Mouse (Mus musculus) cerebellum, adult 9-10 months (tissue): ENCODE measurements around the gene Itih2.

Source experiments
- DNase-seq: peaks from one replicate; pipeline ENCODE4 v3.0.0; 2022

Itih2 gene

GRCm38 (mm10) chr2:10131296-10131695 lies at the start of gene Itih2:
Itih2 (minus strand) TSS chr2:10131396.
- DNase-seq = no peak

GRCm38 (mm10) chr2:10169991-10170390 lies 38.8 kb upstream of the Itih2 start:
- no peak for DNase-seq

- no peak for DNase-seq
Measured at GRCm38 (mm10) chr2:10168016-10168415, 36.8 kb upstream of the Itih2 start.

GRCm38 (mm10) chr2:10167283-10167682 lies 36.1 kb upstream of the Itih2 start:
- DNase-seq = no peak

- DNase-seq = no peak
Measured at GRCm38 (mm10) chr2:10166635-10167034, 35.4 kb upstream of the Itih2 start.

GRCm38 (mm10) chr2:10162011-10162410 lies 30.8 kb upstream of the Itih2 start:
- DNase-seq = no peak

- DNase-seq = no peak
Measured at GRCm38 (mm10) chr2:10157184-10157583, 26.0 kb upstream of the Itih2 start.

GRCm38 (mm10) chr2:10153201-10154075 lies 22.2 kb upstream of the Itih2 start, which contains the start of gene Itih5:
Itih5 (plus strand) TSS chr2:10153571.
- DNase-seq = no peak

GRCm38 (mm10) chr2:10152590-10152989 lies 21.4 kb upstream of the Itih2 start:
- DNase-seq = no peak

- DNase-seq = no peak
Measured at GRCm38 (mm10) chr2:10147176-10147575, 16.0 kb upstream of the Itih2 start.

GRCm38 (mm10) chr2:10145514-10145913 lies 14.3 kb upstream of the Itih2 start:
- DNase-seq = no peak

GRCm38 (mm10) chr2:10142472-10143454 lies 11.6 kb upstream of the Itih2 start:
- DNase-seq = peak; percentile 50

GRCm38 (mm10) chr2:10140456-10140855 lies 9.3 kb upstream of the Itih2 start:
- DNase-seq = peak; percentile 12

GRCm38 (mm10) chr2:10137320-10137719 lies 6.1 kb upstream of the Itih2 start:
- no peak for DNase-seq

GRCm38 (mm10) chr2:10133941-10134340 lies 2.7 kb upstream of the Itih2 start:
- DNase-seq = no peak

GRCm38 (mm10) chr2:10132128-10132527 lies 932 bp upstream of the Itih2 start:
- DNase-seq = no peak

- no peak for DNase-seq
Measured at GRCm38 (mm10) chr2:10130341-10130990, 730 bp downstream of the Itih2 start.

GRCm38 (mm10) chr2:10128571-10128970 lies 2.6 kb downstream of the Itih2 start:
- no peak for DNase-seq

GRCm38 (mm10) chr2:10127471-10127870 lies 3.7 kb downstream of the Itih2 start:
- DNase-seq = no peak

- DNase-seq = no peak
Measured at GRCm38 (mm10) chr2:10126122-10126521, 5.1 kb downstream of the Itih2 start.

- DNase-seq = no peak
Measured at GRCm38 (mm10) chr2:10121826-10122225, 9.4 kb downstream of the Itih2 start.

GRCm38 (mm10) chr2:10119276-10119675 lies 11.9 kb downstream of the Itih2 start:
- no peak for DNase-seq

GRCm38 (mm10) chr2:10118751-10119150 lies 12.4 kb downstream of the Itih2 start:
- no peak for DNase-seq
